Mouse (Mus musculus) limb, embryonic 10.5 days (tissue): ENCODE results near the gene Rab31. TPM values are rescaled to one million over a fixed set of nuclear protein-coding genes. Genes with fewer than 3 reads are reported as not detected.

Source experiments
- DNase-seq: peaks from one replicate; pipeline ENCODE4 v3.0.0-alpha.2; 2017; ENCODE audit warnings: low spot score
- H3K27ac ChIP-seq: fragments of 300-500 bp; sonication (generic); 2 replicates; pipeline ENCODE4 v1.5.1; 2016; ENCODE audit warnings: mild to moderate bottlenecking
- H3K27me3 ChIP-seq: fragments of 300-500 bp; sonication (generic); 2 replicates; pipeline ENCODE4 v1.6.1; 2016; ENCODE audit warnings: low read depth, mild to moderate bottlenecking; ENCODE audit not compliant: poor library complexity, severe bottlenecking
- H3K36me3 ChIP-seq: fragments of 300-500 bp; sonication (generic); 2 replicates; pipeline ENCODE4 v1.6.1; 2016; ENCODE audit warnings: mild to moderate bottlenecking, moderate library complexity
- H3K4me1 ChIP-seq: fragments of 300-500 bp; sonication (generic); 2 replicates; pipeline ENCODE4 v1.6.1; 2016
- H3K4me3 ChIP-seq: fragments of 300-500 bp; sonication (generic); 2 replicates; pipeline ENCODE4 v1.5.1; 2016; ENCODE audit warnings: mild to moderate bottlenecking, moderate library complexity
- H3K9me3 ChIP-seq: fragments of 300-500 bp; sonication (generic); replicated peaks from 2 replicates; pipeline ENCODE4 v1.6.1; 2016; ENCODE audit warnings: mild to moderate bottlenecking
- WGBS: fragments of 180-500 bp; shearing (Covaris S2); methylation state at CpG from one replicate; pipeline ENCODE4 v1.1.7; 2016; 5-methylcytosine and 5-hydroxymethylcytosine counted together
- polyA plus RNA-seq: library from polyadenylated mRNA; unstranded; fragments of >200 nt; fragmentation: Nextera tagmentation; extraction: Ambion mirVana; gene quantifications from 2 replicates; pipeline ENCODE4 v1.2.1, GENCODE M21; 2016

The Rab31 gene
- polyA plus RNA-seq, 1 experiment from 2014 or later = 52.3 TPM

DNA sequence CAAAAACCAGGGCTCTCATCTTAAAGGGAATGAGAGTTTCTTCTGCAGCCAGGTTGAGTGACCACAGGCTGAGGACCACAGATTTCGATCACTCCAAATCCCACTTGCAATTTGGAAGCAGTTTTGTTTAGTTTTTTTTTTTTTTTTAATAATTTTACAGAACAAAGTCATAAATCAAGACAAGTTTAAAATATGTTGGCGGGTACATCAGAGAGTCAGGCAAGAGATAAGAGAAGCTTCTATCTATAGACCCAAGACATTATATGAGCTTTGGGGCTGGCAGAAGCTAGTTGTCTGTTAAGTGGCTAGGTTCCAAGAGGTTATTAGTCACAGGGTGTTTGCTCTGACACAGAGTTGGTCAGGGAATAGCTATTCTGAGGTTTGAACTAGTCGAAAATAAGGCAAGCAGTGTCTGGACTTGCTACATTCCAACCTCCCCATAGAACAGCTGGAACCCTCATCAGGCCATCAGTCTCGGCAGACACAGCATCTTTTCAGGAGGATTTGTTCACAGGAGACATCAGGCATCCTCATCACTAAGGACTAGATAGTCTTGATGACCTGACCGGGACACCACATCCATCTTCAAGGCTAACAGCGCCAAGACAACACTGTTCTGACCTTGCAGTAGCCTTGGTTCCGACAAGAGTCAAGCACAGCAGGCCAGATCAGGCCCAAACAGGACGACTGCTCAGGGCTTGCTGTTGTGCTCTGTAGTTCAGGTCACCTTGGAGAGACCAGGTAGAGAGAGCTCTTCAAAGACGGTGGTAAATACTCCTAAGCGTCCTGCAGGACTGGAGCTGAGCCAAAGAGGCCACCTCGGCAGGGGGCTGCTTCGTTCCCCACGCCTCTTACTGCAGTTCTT, 68.8 kb downstream of the Rab31 start:
- no peak overlapping the region for H3K27ac ChIP-seq
- 0 out of 2 replicates have a peak, but pooled peaks cover 11% of the 10 kb centered on the region for H3K36me3 ChIP-seq
- WGBS = 83% methylated on average over 13 of the region's 13 CpGs
- H3K9me3 ChIP-seq = no peaks in the 10 kb centered on the region
- DNase-seq = peak; percentile 20
- no peak overlapping the region for H3K4me3 ChIP-seq
- no peaks in the 10 kb centered on the region for H3K27me3 ChIP-seq
- H3K4me1 ChIP-seq = peaks cover 6% of the 10 kb centered on the region; the same call in 1 of the 2 replicates

DNA sequence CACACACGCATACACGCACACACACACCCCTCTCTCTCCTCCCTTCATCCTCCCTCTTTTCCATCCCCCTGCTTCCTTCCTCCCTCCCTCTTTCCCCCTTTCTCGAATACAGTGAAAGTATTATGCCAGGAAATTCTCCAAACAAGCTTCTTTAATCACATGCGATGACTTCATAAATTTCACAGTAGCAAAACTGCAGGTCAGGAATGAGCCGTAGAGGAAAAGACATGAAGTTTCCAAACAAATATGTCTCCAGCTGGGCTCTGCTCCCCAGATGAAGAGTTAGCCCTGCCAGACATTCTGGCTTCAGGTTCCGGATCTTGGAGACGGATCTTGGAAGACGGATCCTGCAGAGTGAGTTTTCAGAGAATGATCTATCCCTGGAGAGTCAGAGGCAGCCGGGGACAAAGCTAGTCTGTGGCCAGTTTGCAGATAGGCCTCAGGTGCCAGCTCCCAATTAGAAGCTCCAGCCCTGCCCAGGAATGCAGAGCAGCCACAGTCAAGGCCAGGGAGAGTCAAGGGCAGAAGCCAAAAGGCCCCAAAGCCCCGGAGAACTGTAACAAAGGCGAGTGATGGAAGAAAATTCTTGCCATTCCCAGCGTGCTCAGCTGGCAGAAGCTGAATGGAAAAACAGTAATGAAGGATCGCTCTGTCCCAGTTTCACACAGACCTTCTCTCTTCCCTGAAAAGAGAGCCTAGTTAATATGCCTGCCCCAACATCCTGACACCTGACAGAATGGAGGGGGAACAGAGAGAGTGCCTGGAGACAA, 70.6 kb downstream of the Rab31 start:
- no peak for DNase-seq
- H3K27me3 ChIP-seq = no peaks in the 10 kb centered on the region
- H3K27ac ChIP-seq = no peak overlapping the region
- H3K4me3 ChIP-seq = no peak overlapping the region
- H3K9me3 ChIP-seq = no peaks in the 10 kb centered on the region
- WGBS = 88% methylated on average over 13 of the region's 13 CpGs
- H3K36me3 ChIP-seq = peaks cover 18% of the 10 kb centered on the region
- peaks cover 6% of the 10 kb centered on the region; the same call in 1 of the 2 replicates for H3K4me1 ChIP-seq

DNA sequence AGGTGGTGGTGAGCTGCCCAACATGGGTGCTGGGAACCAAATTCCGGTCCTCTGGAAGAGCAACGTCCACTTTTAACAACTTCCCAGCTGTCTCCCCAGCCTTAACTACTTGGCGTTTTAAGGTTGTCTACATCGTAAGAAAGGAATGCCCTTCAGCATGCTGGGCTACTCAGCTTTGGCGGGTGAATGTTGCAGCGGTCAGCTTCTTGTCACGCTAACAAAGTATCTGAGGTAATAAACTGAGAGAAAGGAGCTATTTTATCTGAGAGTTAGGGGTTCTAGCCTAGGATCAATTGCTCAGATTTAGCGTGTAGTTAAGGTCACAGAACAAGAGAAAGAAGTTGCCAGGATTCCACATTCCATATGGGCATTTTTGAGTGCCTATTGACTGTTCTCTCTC, 71.2 kb downstream of the Rab31 start:
- no peak overlapping the region for H3K27ac ChIP-seq
- no peaks in the 10 kb centered on the region for H3K9me3 ChIP-seq
- no peaks in the 10 kb centered on the region for H3K27me3 ChIP-seq
- peaks cover 22% of the 10 kb centered on the region for H3K36me3 ChIP-seq
- WGBS = 89% methylated on average over 8 of the region's 8 CpGs
- peaks cover 6% of the 10 kb centered on the region; the same call in 1 of the 2 replicates for H3K4me1 ChIP-seq
- no peak overlapping the region for H3K4me3 ChIP-seq
- no peak for DNase-seq

GRCm38 (mm10) chr17:65700060-65700459, 72.5 kb downstream of the Rab31 start:
- Histone ChIP-seq H3K4me1 (peaks cover 6% of the 10 kb centered on the region; the same call in 1 of the 2 replicates), H3K27me3 (no peaks in the 10 kb centered on the region), H3K27ac (peak overlapping the region; percentile 26; the same call in 1 of the 2 replicates), H3K4me3 (no peak overlapping the region), H3K36me3 (peaks cover 16% of the 10 kb centered on the region), H3K9me3 (no peaks in the 10 kb centered on the region)
- 82% methylated on average over 4 of the region's 4 CpGs for WGBS
- no peak for DNase-seq

GRCm38 (mm10) chr17:65697791-65698463, 74.6 kb downstream of the Rab31 start:
- Histone ChIP-seq H3K36me3 (peaks cover 21% of the 10 kb centered on the region), H3K4me1 (peaks cover 6% of the 10 kb centered on the region; the same call in 1 of the 2 replicates), H3K27ac (no peak overlapping the region), H3K9me3 (no peaks in the 10 kb centered on the region), H3K27me3 (no peaks in the 10 kb centered on the region), H3K4me3 (no peak overlapping the region)
- 90% methylated on average over 12 of the region's 12 CpGs for WGBS
- DNase-seq = no peak

DNA sequence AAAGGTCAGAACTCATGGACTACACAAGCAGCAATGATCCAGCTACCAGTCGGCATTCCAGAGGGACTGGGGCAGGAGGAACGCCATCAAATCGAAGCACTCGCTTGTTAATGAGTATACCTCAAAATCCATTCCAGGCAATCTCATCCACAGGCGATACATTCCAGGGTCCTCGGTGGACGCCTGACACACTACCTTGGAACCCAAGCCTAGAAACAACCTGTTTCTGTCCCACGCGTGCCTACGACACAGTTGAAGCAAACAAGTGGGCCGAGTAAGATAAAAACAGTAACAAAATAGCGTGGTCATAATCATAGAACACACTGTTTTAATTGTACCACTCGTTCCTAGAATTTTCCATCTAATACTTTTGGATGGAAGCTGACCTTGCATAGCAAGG, 75.6 kb downstream of the Rab31 start:
- WGBS = 93% methylated on average over 13 of the region's 13 CpGs

DNA sequence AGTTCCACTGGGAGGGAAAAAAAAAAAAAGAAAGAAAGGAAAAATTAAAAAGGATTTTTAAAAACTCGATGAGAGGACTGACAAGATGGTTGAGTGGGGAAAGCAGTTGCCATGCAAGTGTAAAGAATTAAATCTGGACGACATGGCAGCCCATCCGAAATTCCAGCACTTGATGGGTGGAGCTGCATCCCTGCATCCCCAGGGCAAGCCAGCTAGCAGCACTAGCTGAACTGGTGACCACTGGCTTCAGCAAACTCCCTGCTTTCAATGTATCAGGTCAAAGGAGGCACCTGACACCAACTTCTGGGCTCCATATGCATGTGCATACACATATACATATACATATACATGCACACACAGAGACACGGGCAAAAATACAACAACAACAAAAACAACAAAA, 80.3 kb downstream of the Rab31 start:
- Histone ChIP-seq H3K36me3 (peaks cover 25% of the 10 kb centered on the region), H3K4me3 (no peak overlapping the region), H3K27ac (no peak overlapping the region), H3K27me3 (no peaks in the 10 kb centered on the region), H3K4me1 (no peaks in the 10 kb centered on the region), H3K9me3 (no peaks in the 10 kb centered on the region)
- no peak for DNase-seq
- WGBS = 83% methylated on average over 4 of the region's 4 CpGs

More for the DNA sequence above, 75.6 kb downstream of the Rab31 start:
- DNase-seq = no peak
- H3K36me3 ChIP-seq = peaks cover 21% of the 10 kb centered on the region
- H3K27ac ChIP-seq = no peak overlapping the region
- no peak overlapping the region for H3K4me3 ChIP-seq
- no peaks in the 10 kb centered on the region for H3K27me3 ChIP-seq
- H3K4me1 ChIP-seq = 0 out of 2 replicates have a peak, but pooled peaks cover 2% of the 10 kb centered on the region
- H3K9me3 ChIP-seq = no peaks in the 10 kb centered on the region

DNA sequence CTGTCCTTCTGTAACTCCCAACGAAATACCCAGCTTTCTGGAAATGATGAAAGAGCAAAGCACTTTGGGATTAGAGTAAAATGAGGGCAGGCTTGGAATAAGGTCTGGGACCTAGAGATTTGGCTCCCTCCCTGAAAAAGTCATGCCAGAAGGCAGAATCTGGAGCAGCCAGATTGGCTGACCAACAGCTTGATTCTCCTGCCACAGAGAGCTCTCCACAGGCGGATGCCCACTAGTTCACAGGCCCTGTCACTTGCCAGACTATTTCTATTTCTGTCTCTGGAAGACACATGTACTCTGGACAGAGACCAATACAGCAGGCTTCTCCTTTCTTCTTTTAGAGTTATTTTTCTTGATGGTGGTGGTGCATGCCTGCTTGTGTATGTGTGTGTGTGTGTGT, 88.8 kb downstream of the Rab31 start:
- Histone ChIP-seq H3K27me3 (no peaks in the 10 kb centered on the region), H3K4me1 (peaks cover 13% of the 10 kb centered on the region), H3K27ac (no peak overlapping the region), H3K36me3 (no peaks in the 10 kb centered on the region), H3K9me3 (no peaks in the 10 kb centered on the region), H3K4me3 (no peak overlapping the region)
- WGBS = 86% methylated on average over 2 of the region's 2 CpGs
- DNase-seq = no peak

DNA sequence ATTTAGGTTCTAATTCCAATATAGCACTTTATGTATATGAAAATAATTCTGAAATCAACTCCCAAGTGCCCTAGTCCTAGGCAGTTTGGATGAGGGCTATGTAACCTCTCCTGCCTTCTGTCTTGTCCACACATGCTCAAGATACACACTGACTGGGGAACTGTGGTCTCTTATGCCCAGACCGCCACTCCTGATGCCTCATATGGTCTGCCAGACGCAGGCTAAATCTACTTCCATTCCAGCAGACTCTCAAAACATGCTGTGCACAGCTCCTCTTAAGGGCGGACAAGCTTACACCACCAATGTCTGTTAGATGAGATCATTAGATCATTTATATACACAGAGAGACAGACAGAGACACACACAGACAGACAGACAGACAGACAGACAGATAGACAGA, 89.2 kb downstream of the Rab31 start:
- peaks cover 13% of the 10 kb centered on the region for H3K4me1 ChIP-seq
- no peak overlapping the region for H3K27ac ChIP-seq
- no peaks in the 10 kb centered on the region for H3K9me3 ChIP-seq
- 94% methylated on average over 3 of the region's 3 CpGs for WGBS
- no peak overlapping the region for H3K4me3 ChIP-seq
- no peak for DNase-seq
- H3K27me3 ChIP-seq = no peaks in the 10 kb centered on the region
- no peaks in the 10 kb centered on the region for H3K36me3 ChIP-seq

DNA sequence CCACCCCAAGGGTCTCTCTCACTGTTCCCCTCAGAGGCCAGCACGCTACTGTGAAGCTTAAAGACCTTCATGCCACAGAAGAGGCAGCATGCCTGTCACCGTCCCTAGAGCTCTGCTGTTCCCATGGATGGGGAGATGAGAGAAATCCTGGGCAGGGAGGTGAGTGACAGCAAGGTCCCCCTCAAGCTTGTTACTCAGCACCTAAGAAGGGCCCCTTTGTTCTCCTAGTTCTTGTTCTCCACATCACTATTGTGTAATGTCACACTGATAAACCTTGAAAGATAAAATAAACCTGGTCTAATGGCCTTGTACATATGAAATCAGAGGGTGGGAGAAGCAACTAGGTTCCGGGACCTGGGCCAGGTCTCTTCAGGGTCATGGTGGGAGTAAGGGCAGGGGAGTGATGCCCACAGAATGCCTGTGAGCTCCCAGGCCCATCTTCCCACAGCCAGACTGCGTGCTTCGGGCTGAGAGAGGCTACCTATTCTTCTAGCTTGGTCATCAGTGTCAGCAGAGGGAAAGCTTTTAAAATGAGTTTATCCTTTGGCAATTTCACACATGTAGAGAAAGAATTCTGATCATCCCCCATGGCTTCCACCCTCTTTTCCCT, 90.4 kb downstream of the Rab31 start:
- Histone ChIP-seq H3K4me3 (no peak overlapping the region), H3K36me3 (no peaks in the 10 kb centered on the region), H3K27ac (no peak overlapping the region), H3K9me3 (no peaks in the 10 kb centered on the region), H3K27me3 (no peaks in the 10 kb centered on the region), H3K4me1 (peaks cover 13% of the 10 kb centered on the region)
- WGBS = 90% methylated on average over 5 of the region's 5 CpGs
- DNase-seq = no peak

DNA sequence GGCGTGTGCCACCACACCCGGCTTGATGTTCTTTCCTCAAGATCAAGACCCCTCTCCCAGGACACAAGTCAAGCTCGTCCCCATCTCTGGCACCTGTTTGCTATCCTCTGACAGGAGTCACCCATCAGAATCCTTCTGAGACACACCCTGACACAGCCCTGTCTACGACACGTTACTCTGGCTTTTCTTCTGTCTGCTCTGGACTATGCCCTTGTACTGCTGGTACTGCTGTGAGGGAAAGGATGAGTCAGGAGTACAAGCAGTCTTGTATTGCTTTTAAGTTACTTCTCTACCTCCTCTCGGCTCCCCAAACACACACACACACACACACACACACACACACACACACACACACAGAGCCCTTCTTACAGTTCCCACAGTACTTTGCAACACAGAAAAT, 91.0 kb downstream of the Rab31 start:
- Histone ChIP-seq H3K36me3 (no peaks in the 10 kb centered on the region), H3K27me3 (no peaks in the 10 kb centered on the region), H3K4me3 (no peak overlapping the region), H3K9me3 (no peaks in the 10 kb centered on the region), H3K27ac (no peak overlapping the region), H3K4me1 (peaks cover 15% of the 10 kb centered on the region)
- WGBS = 83% methylated on average over 6 of the region's 6 CpGs
- DNase-seq = no peak

GRCm38 (mm10) chr17:65680801-65681412, 91.6 kb downstream of the Rab31 start:
- H3K27me3 ChIP-seq = no peaks in the 10 kb centered on the region
- H3K27ac ChIP-seq = no peak overlapping the region
- no peaks in the 10 kb centered on the region for H3K9me3 ChIP-seq
- peaks cover 21% of the 10 kb centered on the region for H3K4me1 ChIP-seq
- no peak overlapping the region for H3K4me3 ChIP-seq
- no peaks in the 10 kb centered on the region for H3K36me3 ChIP-seq
- no peak for DNase-seq
- 91% methylated on average over 2 of the region's 2 CpGs for WGBS
